Mouse (Mus musculus): ENCODE data around the gene Cdc20b. TPM values are rescaled to one million over a fixed set of nuclear protein-coding genes. Genes with fewer than 3 reads are reported as not detected.
A peak's percentile ranks its signal among the peaks of the same experiment; 100 is the strongest.

The Cdc20b gene
- polyA plus RNA-seq, 1 experiment, result not detected

GRCm38 (mm10) chr13:113021521-113021920, 13.4 kb upstream of the Cdc20b start:
- Histone ChIP-seq H3K27me3 (ENCODE audit: control insufficient read depth, insufficient read depth, low read length, poor library complexity, severe bottlenecking) (no peaks in the 10 kb centered on the region), H3K36me3 (ENCODE audit: control insufficient read depth, insufficient read depth, low read length, poor library complexity, severe bottlenecking) (no peaks in the 10 kb centered on the region), H3K9me3 (replicated peaks; ENCODE audit: control insufficient read depth, insufficient read depth, low read length, poor library complexity, severe bottlenecking) (peaks cover 3% of the 10 kb centered on the region; the same call in 1 of the 2 replicates), H3K27ac (ENCODE audit: insufficient read depth, low read length) (no peak overlapping the region), H3K4me3 (ENCODE audit: low read depth, low read length) (no peak overlapping the region), H3K4me1 (ENCODE audit: control insufficient read depth, insufficient read depth, low read length) (no peaks in the 10 kb centered on the region), H3K9ac (ENCODE audit: low read depth, poor library complexity, severe bottlenecking) (no peak overlapping the region)
- TF ChIP-seq POLR2A (IDR thresholded peaks at IDR 0.05; ENCODE audit: insufficient read depth, low read length) (no peak), EP300 (IDR thresholded peaks at IDR 0.05; ENCODE audit: insufficient read depth, low read depth, low read length) (no peak), CTCF (IDR thresholded peaks at IDR 0.05; ENCODE audit: low read depth, low read length) (no peak)

- no peak for TF ChIP-seq CTCF (IDR thresholded peaks at IDR 0.05; ENCODE audit: low read depth, low read length)
- no peak for TF ChIP-seq EP300 (IDR thresholded peaks at IDR 0.05; ENCODE audit: insufficient read depth, low read depth, low read length)
- no peak for TF ChIP-seq POLR2A (IDR thresholded peaks at IDR 0.05; ENCODE audit: insufficient read depth, low read length)
Measured at GRCm38 (mm10) chr13:113022467-113022866, 12.4 kb upstream of the Cdc20b start.

DNA sequence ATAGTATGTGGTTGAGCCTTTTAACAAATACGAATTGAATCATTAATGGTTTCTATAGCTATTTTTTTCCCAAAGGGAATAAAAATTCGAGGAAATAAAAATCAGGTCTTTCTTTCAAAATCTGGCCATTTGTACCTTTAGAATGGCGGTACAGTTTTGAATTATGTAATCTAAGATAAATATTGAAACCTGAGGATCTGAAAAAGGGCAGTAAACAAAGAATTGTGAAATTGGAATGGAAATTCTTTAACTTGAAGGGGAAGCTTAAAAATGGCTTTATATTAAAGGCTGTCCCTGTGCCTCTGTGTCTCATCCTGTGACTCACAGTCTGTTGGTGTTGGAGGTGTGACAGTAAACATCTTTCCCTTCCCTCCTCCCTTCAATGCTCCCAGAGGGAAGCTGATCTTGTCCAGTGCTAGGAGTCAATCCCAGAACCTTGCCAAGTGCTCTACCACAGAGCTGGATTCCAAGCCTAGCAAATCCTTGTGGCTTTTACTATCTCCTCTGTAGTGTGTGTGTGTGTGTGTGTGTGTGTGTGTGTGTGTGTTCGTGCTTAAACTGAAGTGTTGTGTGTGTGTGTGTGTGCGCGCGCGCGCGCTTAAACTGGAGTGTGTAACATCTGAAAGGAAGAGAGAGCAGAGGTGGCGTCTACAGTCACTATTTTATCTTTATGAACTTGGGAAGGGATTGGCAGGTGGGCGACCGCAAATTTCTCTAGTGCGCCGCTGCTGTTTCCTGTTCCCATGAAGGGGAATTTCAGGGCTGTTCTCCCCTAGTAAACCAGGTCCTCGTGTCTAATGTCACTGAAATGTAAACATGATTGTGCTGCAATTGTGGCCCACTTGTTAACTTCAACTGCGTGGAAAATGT, 11.4 kb upstream of the Cdc20b start:
- H3K27ac ChIP-seq (ENCODE audit: insufficient read depth, low read length), result no peak overlapping the region
- TF ChIP-seq EP300 (IDR thresholded peaks at IDR 0.05; ENCODE audit: insufficient read depth, low read depth, low read length), result no peak
- TF ChIP-seq POLR2A (IDR thresholded peaks at IDR 0.05; ENCODE audit: insufficient read depth, low read length), result no peak
- no peak for TF ChIP-seq CTCF (IDR thresholded peaks at IDR 0.05; ENCODE audit: low read depth, low read length)

More at GRCm38 (mm10) chr13:113022467-113022866, 12.4 kb upstream of the Cdc20b start:
- H3K4me1 ChIP-seq (ENCODE audit: control insufficient read depth, insufficient read depth, low read length), result no peaks in the 10 kb centered on the region
- H3K9me3 ChIP-seq (replicated peaks; ENCODE audit: control insufficient read depth, insufficient read depth, low read length, poor library complexity, severe bottlenecking), result peaks cover 3% of the 10 kb centered on the region; the same call in 1 of the 2 replicates
- H3K27me3 ChIP-seq (ENCODE audit: control insufficient read depth, insufficient read depth, low read length, poor library complexity, severe bottlenecking), result no peaks in the 10 kb centered on the region
- H3K27ac ChIP-seq (ENCODE audit: insufficient read depth, low read length), result no peak overlapping the region
- H3K9ac ChIP-seq (ENCODE audit: low read depth, poor library complexity, severe bottlenecking), result no peak overlapping the region
- H3K36me3 ChIP-seq (ENCODE audit: control insufficient read depth, insufficient read depth, low read length, poor library complexity, severe bottlenecking), result no peaks in the 10 kb centered on the region
- H3K4me3 ChIP-seq (ENCODE audit: low read depth, low read length), result no peak overlapping the region

GRCm38 (mm10) chr13:113031351-113031750, 3.6 kb upstream of the Cdc20b start:
- H3K27ac ChIP-seq (ENCODE audit: insufficient read depth, low read length), result no peak overlapping the region
- H3K27me3 ChIP-seq (ENCODE audit: control insufficient read depth, insufficient read depth, low read length, poor library complexity, severe bottlenecking), result peaks cover 18% of the 10 kb centered on the region
- TF ChIP-seq EP300 (IDR thresholded peaks at IDR 0.05; ENCODE audit: insufficient read depth, low read depth, low read length) (no peak), POLR2A (IDR thresholded peaks at IDR 0.05; ENCODE audit: insufficient read depth, low read length) (no peak), CTCF (IDR thresholded peaks at IDR 0.05; ENCODE audit: low read depth, low read length) (no peak)
- no peaks in the 10 kb centered on the region for H3K9me3 ChIP-seq (replicated peaks; ENCODE audit: control insufficient read depth, insufficient read depth, low read length, poor library complexity, severe bottlenecking)
- H3K4me3 ChIP-seq (ENCODE audit: low read depth, low read length), result peak overlapping the region; percentile 63; the same call in 1 of the 2 replicates
- no peaks in the 10 kb centered on the region for H3K4me1 ChIP-seq (ENCODE audit: control insufficient read depth, insufficient read depth, low read length)
- no peaks in the 10 kb centered on the region for H3K36me3 ChIP-seq (ENCODE audit: control insufficient read depth, insufficient read depth, low read length, poor library complexity, severe bottlenecking)
- no peak overlapping the region for H3K9ac ChIP-seq (ENCODE audit: low read depth, poor library complexity, severe bottlenecking)

More for the DNA sequence above, 11.4 kb upstream of the Cdc20b start:
- Histone ChIP-seq H3K4me1 (ENCODE audit: control insufficient read depth, insufficient read depth, low read length) (no peaks in the 10 kb centered on the region), H3K9ac (ENCODE audit: low read depth, poor library complexity, severe bottlenecking) (no peak overlapping the region), H3K9me3 (replicated peaks; ENCODE audit: control insufficient read depth, insufficient read depth, low read length, poor library complexity, severe bottlenecking) (peaks cover 3% of the 10 kb centered on the region; the same call in 1 of the 2 replicates), H3K4me3 (ENCODE audit: low read depth, low read length) (no peak overlapping the region), H3K36me3 (ENCODE audit: control insufficient read depth, insufficient read depth, low read length, poor library complexity, severe bottlenecking) (no peaks in the 10 kb centered on the region), H3K27me3 (ENCODE audit: control insufficient read depth, insufficient read depth, low read length, poor library complexity, severe bottlenecking) (no peaks in the 10 kb centered on the region)

- TF ChIP-seq POLR2A (IDR thresholded peaks at IDR 0.05; ENCODE audit: insufficient read depth, low read length) (no peak), EP300 (IDR thresholded peaks at IDR 0.05; ENCODE audit: insufficient read depth, low read depth, low read length) (no peak), CTCF (IDR thresholded peaks at IDR 0.05; ENCODE audit: low read depth, low read length) (no peak)
- H3K27ac ChIP-seq (ENCODE audit: insufficient read depth, low read length), result no peak overlapping the region
- peak overlapping the region; percentile 63 for H3K4me3 ChIP-seq (ENCODE audit: low read depth, low read length)
- H3K9ac ChIP-seq (ENCODE audit: low read depth, poor library complexity, severe bottlenecking), result peak overlapping the region; percentile 46; the same call in 1 of the 2 replicates
- H3K9me3 ChIP-seq (replicated peaks; ENCODE audit: control insufficient read depth, insufficient read depth, low read length, poor library complexity, severe bottlenecking), result no peaks in the 10 kb centered on the region
- H3K36me3 ChIP-seq (ENCODE audit: control insufficient read depth, insufficient read depth, low read length, poor library complexity, severe bottlenecking), result no peaks in the 10 kb centered on the region
- peaks cover 18% of the 10 kb centered on the region for H3K27me3 ChIP-seq (ENCODE audit: control insufficient read depth, insufficient read depth, low read length, poor library complexity, severe bottlenecking)
- no peaks in the 10 kb centered on the region for H3K4me1 ChIP-seq (ENCODE audit: control insufficient read depth, insufficient read depth, low read length)
Measured at GRCm38 (mm10) chr13:113031792-113032571, 2.9 kb upstream of the Cdc20b start.
